Mouse (Mus musculus): ENCODE measurements at regions not wholly inside any gene's neighbourhood (a gene's known extent, or its start where the extent isn't known, plus 50 kb on each side); places are given as distances from the start of the nearest gene placed in this dataset.

GRCm38 (mm10) chr13:11164130-11164529 is 803.5 kb upstream of the Chrm3 start:
- TF ChIP-seq USF1 (IDR thresholded peaks at IDR 0.05; ENCODE audit: low read depth, low read length) (no peak), UBTF (IDR thresholded peaks at IDR 0.05; ENCODE audit: borderline replicate concordance, insufficient read depth, low read depth, low read length) (no peak), CTCF (IDR thresholded peaks at IDR 0.05 in 2 of 3, conservative IDR thresholded peaks at IDR 0.05 in 1 of 3; ENCODE audit: control insufficient read depth in 1 of 3, insufficient read depth in 1 of 3, low read depth in 2 of 3, low read length in 3 of 3, poor library complexity in 1 of 3, severe bottlenecking in 1 of 3) (no peak), MXI1 (IDR thresholded peaks at IDR 0.05; ENCODE audit: low read depth, low read length) (no peak), MAFK (IDR thresholded peaks at IDR 0.05; ENCODE audit: borderline replicate concordance, low read depth, low read length) (no peak), EP300 (IDR thresholded peaks at IDR 0.05; ENCODE audit: low read depth in 1 of 2, low read length in 2 of 2) (no peak), GATA1 (IDR thresholded peaks at IDR 0.05; ENCODE audit: low read depth, low read length) (no peak), SMC3 (IDR thresholded peaks at IDR 0.05; ENCODE audit: low read depth, low read length) (no peak), POLR2A (IDR thresholded peaks at IDR 0.05; ENCODE audit: control insufficient read depth in 1 of 2, insufficient read depth in 1 of 2, low read depth in 1 of 2, low read length in 2 of 2, poor library complexity in 1 of 2) (no peak), ZC3H11A (IDR thresholded peaks at IDR 0.05; ENCODE audit: low read depth, low read length) (no peak), NRF1 (IDR thresholded peaks at IDR 0.05; ENCODE audit: insufficient read depth, low read depth, low read length, poor library complexity, severe bottlenecking) (no peak), TBP (IDR thresholded peaks at IDR 0.05; ENCODE audit: low read depth, low read length) (no peak), GABPA (IDR thresholded peaks at IDR 0.05; ENCODE audit: low read depth, low read length) (no peak)
